Mouse (Mus musculus): ENCODE measurements around the gene Cog5. TPM values are rescaled to one million over a fixed set of nuclear protein-coding genes. Genes with fewer than 3 reads are reported as not detected.

Gene Cog5
- polyA plus RNA-seq, 1 experiment from 2014 or later: 30.8 TPM

- no peak overlapping the region for H3K27ac ChIP-seq
- H3K4me3 ChIP-seq (replicated peaks): no peak overlapping the region
- no peak for ATAC-seq (ENCODE audit: low FRiP score)
- no peak overlapping the region for H3K9ac ChIP-seq
- H3K27me3 ChIP-seq: no peaks in the 10 kb centered on the region
- WGBS: 83% methylated on average over 6 of the region's 6 CpGs
- H3K4me1 ChIP-seq: peaks cover 9% of the 10 kb centered on the region
- H3K9me3 ChIP-seq: no peaks in the 10 kb centered on the region
- 0 out of 2 replicates have a peak, but pooled peaks cover 3% of the 10 kb centered on the region for H3K36me3 ChIP-seq (replicated peaks)
- H3K4me2 ChIP-seq: no peak overlapping the region
These were observed 331.1 kb downstream of the Cog5 start for GRCm38 (mm10) chr12:31985738-31986137.

GRCm38 (mm10) chr12:31986463-31986862, 331.8 kb downstream of the Cog5 start:
- Histone ChIP-seq H3K9ac (no peak overlapping the region), H3K9me3 (no peaks in the 10 kb centered on the region), H3K27ac (no peak overlapping the region), H3K4me2 (no peak overlapping the region), H3K4me3 (replicated peaks) (no peak overlapping the region), H3K27me3 (no peaks in the 10 kb centered on the region), H3K36me3 (replicated peaks) (0 out of 2 replicates have a peak, but pooled peaks cover 3% of the 10 kb centered on the region), H3K4me1 (peaks cover 9% of the 10 kb centered on the region)
- WGBS: 99% methylated on average over 2 of the region's 2 CpGs
- ATAC-seq (ENCODE audit: low FRiP score): no peak

Other genes with a start within 250 kb of the Cog5 start
- gene Cbll1, start 155.3 kb upstream of the Cog5 start, polyA plus RNA-seq (2016; fragmentation: Nextera tagmentation; extraction: Ambion mirVana): 16.3 and 19.7 TPM in 2 replicates
- 0.06 TPM in 1 of 2 replicates, not detected in the other for gene Slc26a4, start 94.9 kb upstream of the Cog5 start, polyA plus RNA-seq (2016; fragmentation: Nextera tagmentation; extraction: Ambion mirVana)
- gene Bcap29, start 20.2 kb upstream of the Cog5 start, polyA plus RNA-seq (2016; fragmentation: Nextera tagmentation; extraction: Ambion mirVana): 28.7 and 29.5 TPM in 2 replicates
- gene Dus4l, start within 50 bp of the Cog5 start, polyA plus RNA-seq (2016; fragmentation: Nextera tagmentation; extraction: Ambion mirVana): 7.4 and 9.5 TPM in 2 replicates
- 4.2 and 5.9 TPM in 2 replicates for gene Gpr22, start 59.1 kb downstream of the Cog5 start, polyA plus RNA-seq (2016; fragmentation: Nextera tagmentation; extraction: Ambion mirVana)